Mouse (Mus musculus): Measurements from ENCODE around the gene Kctd6.
"Not testable (repeated sequence)": the region's sequence is repeated elsewhere in the genome, so short reads cannot be mapped to it uniquely, and the experiment has no call there.

Gene Kctd6

DNA sequence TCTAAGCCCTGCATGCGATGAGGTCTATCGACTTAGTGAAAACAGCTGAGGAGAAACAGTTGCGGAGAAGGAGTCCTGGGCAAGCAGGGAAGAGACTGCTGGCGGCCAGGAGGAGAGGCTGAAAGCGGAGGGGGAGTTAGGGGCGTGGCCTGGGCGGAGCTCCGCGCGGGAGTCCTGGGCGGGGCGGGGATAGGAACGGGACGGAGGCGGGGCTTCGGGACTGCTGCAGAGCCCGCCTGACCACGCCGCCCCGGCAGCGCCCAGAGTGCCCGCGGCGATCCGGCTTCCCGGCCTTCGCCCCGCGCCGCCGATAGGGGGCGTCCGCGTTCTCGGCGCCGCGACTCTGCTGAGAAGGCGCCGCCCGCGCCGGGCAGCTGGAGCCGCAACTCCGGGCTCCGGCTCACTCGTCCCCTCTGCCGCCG lies at the start of gene Kctd6:
Gene Kctd6, plus strand, starts transcription at position 338 of the 422 bp plus-strand sequence.
- peak; percentile 98 to 99 for DNase-seq (ENCODE audit: low spot score in 2 of 2)

DNA sequence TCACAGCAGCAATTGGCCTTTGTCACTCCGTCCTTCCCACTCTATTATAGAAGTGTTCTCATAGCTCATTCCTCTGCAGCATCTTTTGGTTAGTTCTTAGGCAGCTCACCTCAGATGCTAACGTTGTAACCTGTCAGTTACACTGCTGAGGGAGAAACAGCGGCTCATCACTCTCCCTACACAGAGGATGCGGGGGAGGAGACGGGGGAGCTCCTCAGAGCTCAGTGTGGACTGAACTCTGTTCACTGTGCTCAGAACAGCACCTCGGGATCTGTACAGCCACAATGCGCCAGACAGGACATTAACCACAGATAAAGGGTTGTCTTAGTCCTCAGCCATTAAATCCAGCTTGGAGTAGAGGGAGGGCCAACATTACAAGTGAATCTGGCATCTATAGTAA lies 49.5 kb upstream of the Kctd6 start:
- DNase-seq (ENCODE audit: low spot score in 2 of 2): no peak

DNA sequence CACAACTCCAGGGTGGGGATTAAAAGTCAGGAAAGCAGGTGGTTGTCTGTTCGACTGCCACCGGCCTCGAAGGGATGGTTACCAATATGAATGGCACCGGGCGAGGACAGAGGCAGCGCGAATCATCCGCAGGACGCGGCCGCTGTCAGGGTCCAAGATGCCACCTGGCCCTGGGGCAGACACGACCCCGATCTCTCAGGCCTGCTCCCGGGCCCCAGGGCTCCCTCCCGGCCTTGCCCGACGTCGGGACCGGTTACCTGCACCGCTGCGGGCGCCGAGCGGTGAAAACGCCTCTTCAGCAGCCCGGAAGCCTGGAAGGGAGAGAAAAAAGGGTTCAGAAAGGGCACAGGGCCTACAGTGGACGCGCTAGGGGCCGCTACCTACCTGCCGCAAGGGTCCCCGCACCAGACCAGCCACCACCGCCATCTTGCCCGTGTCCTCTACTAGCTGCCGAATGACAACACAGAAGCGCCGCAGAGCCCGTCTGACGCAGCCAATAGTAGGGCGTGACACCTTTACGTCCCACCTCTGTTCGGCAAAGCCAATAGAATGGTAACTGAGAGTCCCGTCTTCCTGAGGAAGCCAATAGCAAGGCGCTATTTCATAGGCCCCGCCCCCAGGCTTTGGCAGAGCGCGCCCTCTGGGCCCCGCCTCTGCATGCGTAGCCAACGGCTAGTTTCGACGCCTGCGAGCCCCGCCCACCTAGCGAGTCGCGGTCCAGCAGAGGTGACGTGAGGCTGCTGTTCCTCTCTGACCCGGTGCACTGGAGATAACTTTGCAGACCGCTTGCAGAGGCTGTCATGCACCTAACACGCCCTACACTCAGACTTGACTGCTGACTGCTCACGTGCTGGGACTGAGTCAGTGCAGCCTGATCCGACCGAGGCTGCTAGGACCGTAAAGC lies 41.2 kb upstream of the Kctd6 start, which contains the start of gene Pdhb:
Gene Pdhb, minus strand, starts transcription at position 519 of the 904 bp plus-strand sequence.
- peak; percentile 93 to 99 for DNase-seq (ENCODE audit: low spot score in 2 of 2)

DNA sequence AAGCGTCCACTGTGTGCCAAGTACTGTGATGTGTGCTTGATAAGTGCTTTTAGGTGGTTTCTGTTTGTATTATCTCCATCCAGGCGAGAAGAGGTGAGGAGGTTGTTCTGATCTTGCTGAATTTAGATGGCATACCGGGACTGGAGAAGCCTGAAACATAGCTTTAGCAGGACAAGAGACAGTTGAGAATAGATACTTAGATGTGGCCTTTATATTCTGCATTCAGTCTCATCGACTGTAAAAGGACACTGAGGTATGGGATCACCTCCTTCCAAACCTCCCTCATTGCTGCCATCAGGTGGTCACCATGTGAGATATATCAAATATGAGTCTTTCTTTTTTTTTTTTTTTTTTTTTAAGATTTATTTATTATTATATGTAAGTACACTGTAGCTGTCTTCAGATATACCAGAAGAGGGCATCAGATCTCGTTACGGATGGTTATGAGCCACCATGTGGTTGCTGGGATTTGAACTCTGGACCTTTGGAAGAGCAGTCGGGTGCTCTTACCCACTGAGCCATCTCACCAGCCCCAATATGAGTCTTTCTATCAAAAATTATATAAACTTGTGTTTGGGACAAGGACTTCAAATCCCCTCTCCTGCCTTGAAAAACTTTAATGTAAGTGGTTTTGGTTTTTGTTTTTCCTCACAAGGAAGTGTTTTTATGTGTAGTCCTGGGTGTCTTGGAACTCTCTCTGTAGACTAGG lies 40.2 kb upstream of the Kctd6 start:
- DNase-seq (ENCODE audit: low spot score in 2 of 2): not testable (repeated sequence)

DNA sequence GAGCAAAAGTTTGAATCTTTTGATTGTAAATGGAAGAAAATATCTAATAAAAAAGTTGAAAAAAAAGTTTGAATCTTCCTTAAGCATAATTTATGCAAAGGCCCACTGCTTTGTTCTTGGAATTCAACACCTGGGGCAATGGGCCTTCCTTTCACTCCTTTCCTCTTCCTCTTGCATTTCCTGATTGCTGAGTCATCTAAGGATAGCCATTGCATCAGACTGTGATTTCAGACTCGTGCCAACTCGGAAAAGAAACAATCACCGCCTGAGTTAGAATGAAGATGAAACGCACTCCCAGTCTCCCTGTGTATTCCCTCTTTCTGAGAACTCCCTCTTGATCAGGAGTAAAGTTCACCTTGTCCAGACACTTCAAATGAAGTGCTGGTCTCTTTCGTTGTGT lies 39.3 kb upstream of the Kctd6 start:
- no peak for DNase-seq (ENCODE audit: low spot score in 2 of 2)

DNA sequence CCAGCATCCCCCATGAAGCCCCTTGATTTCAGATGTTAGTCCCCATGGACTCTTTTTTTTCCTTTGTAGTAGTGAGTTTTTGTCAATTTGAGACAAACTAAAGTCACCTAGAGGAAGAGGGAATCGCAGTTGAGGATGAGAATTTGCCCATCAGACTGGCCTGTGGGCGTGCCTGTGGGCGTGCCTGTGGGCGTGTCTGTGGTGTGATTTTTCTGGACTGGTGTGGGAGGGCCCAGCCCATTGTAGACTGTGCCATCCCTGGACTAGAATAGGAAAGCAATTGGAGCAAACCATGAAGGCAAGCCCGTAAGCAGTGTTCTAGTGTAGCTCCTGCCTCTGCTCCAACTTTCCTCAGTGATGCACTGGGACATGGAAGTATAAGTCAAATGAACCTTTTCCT lies 37.7 kb upstream of the Kctd6 start:
- no peak for DNase-seq (ENCODE audit: low spot score in 2 of 2)

DNA sequence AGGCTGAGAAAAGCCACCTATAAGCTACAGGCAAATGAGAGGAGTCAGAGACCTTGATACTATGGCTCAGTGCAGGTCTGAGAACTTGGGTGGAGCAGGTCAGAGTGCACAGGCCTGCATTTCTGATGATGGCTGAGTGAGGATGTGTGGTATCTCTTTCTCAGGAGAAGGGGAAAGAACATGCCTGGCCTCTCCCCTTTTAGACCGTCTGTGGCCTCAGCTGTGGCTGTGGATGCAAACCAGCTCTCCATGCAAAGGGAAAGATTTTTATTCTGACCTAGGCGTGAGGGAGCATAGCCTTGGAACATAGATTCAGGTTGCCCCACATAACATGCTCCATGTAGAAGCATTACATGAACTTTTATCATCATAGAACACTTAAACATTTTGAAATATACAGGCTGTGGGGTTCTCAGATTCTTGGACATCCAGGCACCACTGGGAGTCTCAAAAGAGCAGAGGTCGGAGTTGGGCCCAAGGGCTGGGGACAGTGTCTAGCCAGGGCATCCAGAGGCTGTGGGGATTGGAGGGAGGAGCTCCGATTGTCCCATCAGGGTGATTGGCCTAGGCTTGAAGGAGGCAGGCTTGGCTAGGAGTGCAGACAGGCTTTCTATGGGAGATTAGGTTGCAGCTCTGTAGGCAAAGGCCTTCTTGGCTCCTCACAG lies 33.4 kb upstream of the Kctd6 start:
- no peak for DNase-seq (ENCODE audit: low spot score in 2 of 2)

DNA sequence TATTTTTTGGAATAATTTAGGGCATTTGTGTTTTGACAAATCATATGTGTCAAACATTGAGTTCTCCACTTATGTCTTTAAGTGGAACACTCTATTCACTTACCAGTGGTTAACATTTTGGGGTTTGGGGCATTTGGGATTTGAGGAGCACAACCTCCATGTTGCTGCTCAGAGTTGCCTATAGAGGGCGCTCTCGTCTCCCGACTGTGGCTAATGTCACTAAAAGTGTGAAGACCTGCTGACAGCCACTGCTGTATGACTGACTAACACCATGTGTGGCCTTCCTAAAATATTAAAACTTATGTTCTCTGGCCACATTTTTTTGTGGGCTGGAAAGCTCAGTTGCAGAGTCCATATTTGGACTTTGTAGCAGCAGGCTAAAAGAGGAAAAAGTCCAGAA lies 30.6 kb upstream of the Kctd6 start:
- DNase-seq (ENCODE audit: low spot score in 2 of 2): no peak

DNA sequence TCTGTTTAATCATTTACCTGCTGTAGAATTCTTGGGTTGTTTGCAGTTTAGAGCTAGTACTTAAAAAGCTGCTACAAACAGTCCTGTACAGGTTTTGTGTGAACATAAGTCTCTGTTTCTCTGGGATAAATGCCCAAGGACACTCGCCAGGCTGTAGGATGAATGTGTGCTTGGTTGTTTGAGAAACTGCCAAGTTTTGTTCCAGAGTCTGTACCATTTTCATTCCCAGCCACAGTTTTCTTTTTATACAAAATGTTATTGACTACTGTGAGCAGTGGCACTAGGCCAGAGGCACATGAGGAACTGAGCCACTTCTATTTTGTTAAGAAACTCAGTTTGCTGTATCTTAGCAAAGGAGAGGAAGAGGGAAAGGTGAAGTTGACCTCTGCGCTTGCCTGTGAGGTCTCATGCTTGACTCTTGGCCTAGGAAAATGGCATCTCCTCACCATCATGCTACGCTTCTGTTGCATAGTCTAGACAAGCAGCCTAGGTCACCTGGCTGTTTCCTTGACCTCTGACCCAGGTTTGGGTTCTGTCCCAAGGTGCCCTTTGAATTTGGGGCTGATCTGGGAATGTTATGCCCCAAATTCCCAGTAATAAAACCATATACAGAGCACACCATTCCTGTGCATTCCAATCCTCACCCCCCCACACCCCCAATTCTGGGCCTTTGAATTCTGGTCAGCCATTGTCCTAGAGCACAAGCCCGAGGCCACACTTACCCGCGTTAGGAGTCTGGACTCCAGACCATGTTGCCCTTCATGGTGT lies 27.5 kb upstream of the Kctd6 start:
- DNase-seq (ENCODE audit: low spot score in 2 of 2): no peak

DNA sequence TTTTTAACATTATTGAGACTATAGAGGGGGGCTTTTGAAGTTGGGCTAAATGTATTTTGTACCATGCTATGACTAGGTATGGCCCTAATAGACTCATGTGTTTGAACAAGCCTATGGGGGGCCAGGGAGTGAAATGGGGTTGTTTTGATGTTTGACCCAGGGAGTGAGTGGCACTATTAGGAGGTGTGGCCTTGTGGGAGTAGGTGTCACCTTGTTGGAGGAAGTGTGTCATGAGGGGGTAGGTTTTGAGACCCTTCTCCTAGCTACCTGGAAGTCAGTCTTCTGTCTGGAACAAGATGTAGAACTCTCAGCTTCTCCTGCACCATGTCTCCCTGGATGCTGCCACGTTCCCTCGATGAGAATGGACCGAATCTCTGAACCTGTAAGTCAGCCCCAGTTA lies 23.4 kb upstream of the Kctd6 start:
- no peak for DNase-seq (ENCODE audit: low spot score in 2 of 2)

DNA sequence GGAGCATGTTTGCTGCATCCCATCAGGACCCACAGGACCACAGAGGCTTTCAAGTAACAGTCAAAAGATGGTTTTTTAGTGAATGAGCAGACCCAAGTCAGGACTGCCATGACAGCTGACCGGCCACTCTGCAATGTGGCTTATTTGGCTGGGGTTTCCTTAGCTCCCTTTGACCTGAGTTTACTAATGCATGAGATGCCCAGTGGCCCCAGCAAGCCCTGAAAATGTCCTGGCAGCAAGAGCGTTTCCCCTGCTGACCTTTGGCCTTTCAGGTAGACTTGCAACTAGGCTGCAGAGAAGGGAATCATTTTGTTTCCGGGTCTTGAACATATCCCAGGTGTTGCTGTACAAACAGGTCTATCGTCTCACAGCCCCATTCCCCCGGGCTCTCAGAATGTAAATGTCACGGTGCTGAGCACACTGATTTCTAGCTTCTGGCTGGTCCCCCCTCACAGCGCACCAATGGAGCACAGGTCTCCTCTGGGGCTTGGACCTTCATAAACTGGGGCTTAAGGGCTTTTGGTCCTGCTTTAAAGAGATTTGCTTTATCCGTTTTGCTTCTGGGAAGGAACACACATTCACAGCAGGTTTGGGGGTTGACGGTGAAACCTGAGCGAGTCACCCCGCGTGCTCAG lies 22.5 kb upstream of the Kctd6 start:
- DNase-seq (ENCODE audit: low spot score in 2 of 2): no peak

DNA sequence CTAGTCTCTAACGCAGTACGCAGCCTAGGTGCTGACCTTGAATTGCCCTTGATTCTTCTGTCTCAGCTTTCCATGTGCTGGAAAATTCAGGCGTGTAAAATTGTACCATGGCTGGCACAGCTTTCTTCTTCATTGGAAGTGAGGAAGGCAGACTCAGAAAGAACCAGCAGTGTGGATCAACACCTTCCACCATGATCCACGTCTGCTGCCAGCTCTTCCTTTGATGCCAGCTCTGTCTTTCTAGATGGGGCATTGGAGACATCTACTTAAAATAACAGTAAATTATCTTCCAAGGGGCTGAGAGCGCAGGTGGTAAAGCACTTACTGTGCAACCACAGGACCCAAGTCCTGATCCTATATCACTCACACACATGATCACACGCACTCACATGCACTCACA lies 21.2 kb upstream of the Kctd6 start:
- DNase-seq (ENCODE audit: low spot score in 2 of 2): no peak

DNA sequence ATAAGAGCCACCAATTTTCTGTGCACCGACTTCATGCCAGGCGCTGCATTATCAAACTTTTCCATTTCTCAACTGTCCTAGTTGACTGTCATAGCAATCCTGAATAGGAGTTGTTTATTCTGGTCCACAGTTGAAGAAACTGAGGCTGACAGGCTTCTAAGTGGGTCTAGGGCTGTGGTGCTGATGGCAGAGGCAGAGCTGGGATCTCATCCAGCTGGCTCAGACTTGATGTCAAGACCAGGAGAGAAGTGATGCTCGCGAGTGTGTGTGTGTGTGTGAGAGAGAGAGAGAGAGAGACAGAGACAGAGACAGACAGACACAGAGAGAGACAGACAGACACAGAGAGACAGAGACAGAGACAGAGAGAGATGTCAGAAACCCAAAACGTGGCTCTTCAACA lies 13.2 kb upstream of the Kctd6 start:
- DNase-seq (ENCODE audit: low spot score in 2 of 2): no peak

DNA sequence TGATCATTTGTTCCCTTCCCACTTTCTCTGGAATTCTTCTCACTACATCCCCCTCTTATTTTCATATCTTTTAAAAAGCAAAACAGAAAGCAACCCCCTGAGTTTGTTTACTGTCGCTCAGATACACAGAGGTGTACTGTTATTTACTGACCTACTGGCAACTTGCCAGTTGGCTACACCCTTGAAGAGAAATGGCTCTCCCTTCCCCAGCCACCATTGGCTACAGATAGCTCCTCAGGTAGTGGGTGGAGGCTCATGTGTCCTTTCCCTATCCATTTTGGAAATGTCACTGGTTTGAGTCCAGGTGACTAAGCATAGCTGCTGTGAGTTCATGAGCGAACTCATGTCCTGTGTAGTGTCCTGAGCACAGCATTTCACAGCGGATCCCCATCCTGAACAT lies 12.2 kb upstream of the Kctd6 start:
- no peak for DNase-seq (ENCODE audit: low spot score in 2 of 2)

DNA sequence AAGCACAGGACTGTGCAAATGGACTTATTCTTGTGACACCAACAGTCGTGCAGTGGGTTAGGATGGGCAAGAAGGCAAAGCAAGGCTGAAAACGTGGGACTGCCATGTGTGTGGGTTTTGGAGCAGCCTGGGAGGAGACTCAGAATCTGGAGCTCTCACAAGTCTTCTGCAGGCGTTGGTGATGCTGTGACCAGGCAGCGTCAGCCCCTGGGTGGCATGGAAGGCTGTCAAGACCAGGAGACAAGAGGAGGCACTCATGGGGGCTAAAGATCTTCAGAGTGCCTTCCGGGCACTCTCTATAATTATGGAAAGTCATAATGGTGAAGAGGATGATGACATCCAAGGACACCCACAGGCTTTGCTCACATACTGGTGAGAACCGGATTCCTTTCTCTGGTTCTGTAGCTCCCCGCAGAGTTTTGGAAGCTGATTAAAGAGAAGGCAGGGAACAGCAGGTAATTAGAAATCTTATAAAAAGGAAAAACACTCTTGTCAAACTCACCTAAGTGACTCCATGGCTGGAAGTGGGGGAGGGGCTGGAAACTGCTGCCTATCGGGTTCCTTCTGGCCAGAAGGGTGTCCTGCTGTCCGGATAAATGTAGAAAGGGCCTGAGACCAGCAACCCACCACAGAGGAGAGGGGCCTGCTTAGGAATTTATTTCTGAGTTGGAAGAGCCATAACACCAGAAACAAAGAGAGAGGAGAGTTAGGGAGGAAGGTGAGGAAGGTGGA lies 7.6 kb upstream of the Kctd6 start:
- no peak for DNase-seq (ENCODE audit: low spot score in 2 of 2)

DNA sequence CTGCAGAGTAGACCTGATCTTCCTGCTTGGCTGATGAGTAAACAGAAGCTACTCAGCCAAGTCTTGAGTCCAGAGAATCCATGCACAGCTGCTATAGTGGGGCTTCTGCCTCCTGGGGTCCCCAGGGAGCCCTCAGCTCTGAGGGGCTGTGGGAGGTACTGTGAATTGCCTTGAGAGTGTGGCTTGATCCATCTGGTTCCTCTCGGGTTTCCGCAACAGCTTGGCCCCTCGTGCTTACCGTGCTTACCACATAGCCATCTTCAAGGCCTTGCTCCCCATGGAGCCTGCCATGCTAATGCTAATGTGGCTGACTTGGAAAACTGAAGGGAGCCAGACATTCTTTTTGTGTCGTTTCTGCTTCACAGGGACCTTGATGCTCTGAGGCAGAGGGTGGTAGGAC lies 6.8 kb upstream of the Kctd6 start:
- DNase-seq (ENCODE audit: low spot score in 2 of 2): no peak

DNA sequence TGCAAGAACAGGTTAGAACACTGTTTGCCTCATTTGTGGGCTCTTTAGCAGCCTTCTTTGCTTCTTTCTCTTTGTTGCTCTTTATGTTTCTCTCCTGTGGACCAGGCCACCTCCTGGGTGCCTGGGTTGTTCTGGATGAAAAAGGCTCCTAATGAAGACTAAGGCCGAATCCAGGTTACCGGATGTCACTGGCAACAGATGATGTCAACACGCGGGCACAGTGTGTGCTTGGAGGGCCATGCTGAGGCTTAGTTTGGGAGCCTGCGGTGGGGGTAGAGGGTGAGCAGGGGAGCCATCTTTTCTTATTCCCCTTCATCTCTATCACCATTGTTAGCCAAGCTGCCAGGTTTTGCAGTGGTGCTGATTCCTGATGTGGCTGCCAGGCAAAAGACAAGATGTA lies 6.4 kb upstream of the Kctd6 start:
- DNase-seq (ENCODE audit: low spot score in 2 of 2): no peak

DNA sequence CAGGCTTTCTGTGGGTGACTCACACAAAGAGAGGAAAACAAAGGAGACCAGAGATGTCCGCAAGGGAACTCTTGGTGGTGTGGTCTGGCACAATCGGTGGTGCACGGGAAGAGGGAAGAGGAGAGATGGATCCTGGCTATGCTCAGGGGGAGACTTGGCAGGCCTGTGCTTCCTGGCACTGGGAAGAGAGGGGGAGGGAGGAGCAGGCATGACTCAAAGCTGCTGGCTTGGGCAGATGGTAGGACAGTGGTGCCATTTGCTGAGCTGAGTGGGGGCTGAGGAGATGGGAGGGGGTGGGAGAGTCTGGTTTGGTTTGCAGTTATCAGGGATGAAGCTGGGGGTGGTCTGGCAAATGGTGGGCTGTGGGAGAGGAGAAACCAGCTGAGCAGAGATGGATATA lies 5.1 kb upstream of the Kctd6 start:
- DNase-seq (ENCODE audit: low spot score in 2 of 2): no peak

DNA sequence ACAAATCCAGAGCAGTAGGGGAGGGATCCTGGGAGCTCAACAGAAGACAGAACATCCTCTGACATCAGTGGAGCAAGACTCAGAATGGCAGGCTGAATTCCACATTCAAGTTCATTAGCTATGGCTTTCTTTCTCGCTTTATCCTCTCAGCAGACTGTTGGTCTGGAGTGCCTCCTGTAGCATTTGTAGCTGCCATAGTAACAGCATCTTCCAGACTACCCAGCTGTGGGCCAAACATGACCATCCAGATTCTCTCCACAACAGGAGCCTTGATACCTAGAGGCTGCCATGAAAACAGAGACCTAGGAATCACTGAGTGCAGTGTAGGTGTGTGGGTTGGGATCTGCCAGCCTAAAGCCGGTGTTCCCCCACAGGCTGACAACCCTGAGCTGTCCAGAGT lies 4.0 kb upstream of the Kctd6 start:
- DNase-seq (ENCODE audit: low spot score in 2 of 2): no peak

DNA sequence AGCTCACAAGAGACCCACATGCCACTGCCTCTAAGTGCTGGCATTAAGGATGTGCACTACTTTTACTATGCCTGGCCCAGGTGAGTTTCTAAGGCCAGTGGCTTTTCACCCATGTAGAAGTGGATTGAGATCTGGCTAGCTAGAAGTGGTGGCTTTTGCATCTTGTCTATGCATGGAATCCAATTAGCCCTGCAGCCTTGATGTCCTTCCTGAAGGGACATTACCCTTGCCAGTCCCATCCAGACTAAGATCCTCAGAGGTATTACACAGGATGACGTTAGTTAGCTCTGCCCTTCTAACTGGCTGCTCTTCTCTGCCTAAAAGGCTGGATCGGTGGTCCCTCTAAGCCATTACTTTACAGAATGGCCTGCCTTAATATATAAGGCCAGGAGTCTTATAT lies 944 bp upstream of the Kctd6 start:
- DNase-seq (ENCODE audit: low spot score in 2 of 2): no peak
